Mouse (Mus musculus): ENCODE data around the gene Pkm. TPM values are rescaled to one million over a fixed set of nuclear protein-coding genes. Genes with fewer than 3 reads are reported as not detected.

Pkm gene
- polyA plus RNA-seq, 1 experiment from 2014 or later, result 1,694 TPM

DNA sequence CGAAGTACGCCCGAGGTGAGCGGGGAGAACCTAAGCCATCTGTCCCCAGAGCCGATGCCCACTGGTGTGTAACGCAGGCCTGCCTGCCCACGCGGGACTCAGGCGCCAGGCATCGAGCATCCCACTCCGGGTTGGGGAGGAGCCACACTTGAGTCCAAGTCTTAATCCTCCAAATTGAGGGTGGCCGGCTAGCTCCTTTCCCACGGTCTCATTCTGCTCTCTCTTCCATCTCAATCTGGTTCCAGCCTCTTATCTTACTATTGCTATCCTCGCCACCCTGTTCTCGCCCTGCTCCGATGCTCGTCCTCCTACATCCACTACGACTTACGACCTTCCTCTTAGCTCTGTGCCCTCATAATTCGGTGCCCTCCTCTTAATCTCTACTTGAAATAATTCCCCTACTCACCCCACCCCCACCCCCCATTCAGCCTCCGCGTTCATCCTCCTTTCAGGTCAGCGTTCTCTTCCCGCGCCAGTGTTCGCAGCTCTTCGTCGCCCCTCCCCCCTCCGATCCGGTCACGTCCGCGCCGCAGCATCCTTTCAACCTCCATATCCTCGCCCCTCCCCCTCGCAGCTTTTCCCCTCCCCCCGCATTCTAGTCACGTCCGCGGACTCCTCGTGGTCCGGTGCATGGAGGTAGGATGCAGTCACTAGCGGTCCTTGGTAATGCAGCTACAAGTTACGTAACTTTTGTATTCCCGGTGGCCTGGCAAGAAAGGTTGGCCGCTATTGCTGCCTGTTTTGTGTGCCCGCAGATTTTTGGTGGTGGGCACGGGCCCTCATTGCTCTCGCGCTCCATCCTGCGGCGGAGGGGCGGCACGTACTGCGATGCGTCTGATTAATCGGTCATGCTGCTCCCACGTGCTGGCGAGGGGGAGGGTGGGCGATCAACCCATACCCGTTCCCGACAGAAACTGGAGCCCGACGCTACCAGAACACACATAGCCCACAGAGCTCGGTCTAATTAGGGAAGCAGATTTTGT lies 758 bp downstream of the Pkm start:
- peaks cover 19% of the 10 kb centered on the region for H3K36me3 ChIP-seq
- H3K4me2 ChIP-seq (replicated peaks), result peak overlapping the region; percentile 67

DNA sequence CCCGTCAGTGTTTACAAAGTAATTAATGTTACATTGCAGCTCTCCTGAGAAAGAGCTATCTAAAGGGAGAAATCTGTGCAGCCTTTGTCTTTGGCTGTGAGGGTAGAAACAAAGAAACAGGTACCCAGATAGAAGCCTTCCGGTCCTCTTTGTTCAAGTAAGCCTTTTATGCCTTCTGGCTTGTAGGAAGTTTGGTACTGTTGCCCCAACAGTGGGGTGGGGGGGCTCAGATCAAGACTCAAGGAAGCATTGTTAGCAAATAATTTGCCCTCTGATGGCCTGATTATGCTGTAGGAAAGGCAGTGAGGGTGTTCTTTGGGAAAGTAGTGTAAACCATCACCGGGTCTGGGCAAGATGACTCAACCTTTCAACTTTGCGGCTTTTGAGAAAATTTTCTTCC lies 2.0 kb downstream of the Pkm start:
- peaks cover 50% of the 10 kb centered on the region for H3K4me1 ChIP-seq
- peak overlapping the region; percentile 88 for H3K4me3 ChIP-seq
- WGBS, result 3% methylated on average over 4 of the region's 4 CpGs

More for the DNA sequence above, 758 bp downstream of the Pkm start:
- Histone ChIP-seq H3K4me3 (peak overlapping the region; percentile 88), H3K9me3 (no peaks in the 10 kb centered on the region), H3K27ac (replicated peaks) (peak overlapping the region; percentile 98), H3K27me3 (no peaks in the 10 kb centered on the region), H3K4me1 (peaks cover 39% of the 10 kb centered on the region), H3K9ac (replicated peaks) (peak overlapping the region; percentile 92)
- under 1% methylated on average over 63 of the region's 65 CpGs for WGBS
- ATAC-seq (ENCODE audit: low FRiP score, low read depth), result peak; percentile 60

DNA sequence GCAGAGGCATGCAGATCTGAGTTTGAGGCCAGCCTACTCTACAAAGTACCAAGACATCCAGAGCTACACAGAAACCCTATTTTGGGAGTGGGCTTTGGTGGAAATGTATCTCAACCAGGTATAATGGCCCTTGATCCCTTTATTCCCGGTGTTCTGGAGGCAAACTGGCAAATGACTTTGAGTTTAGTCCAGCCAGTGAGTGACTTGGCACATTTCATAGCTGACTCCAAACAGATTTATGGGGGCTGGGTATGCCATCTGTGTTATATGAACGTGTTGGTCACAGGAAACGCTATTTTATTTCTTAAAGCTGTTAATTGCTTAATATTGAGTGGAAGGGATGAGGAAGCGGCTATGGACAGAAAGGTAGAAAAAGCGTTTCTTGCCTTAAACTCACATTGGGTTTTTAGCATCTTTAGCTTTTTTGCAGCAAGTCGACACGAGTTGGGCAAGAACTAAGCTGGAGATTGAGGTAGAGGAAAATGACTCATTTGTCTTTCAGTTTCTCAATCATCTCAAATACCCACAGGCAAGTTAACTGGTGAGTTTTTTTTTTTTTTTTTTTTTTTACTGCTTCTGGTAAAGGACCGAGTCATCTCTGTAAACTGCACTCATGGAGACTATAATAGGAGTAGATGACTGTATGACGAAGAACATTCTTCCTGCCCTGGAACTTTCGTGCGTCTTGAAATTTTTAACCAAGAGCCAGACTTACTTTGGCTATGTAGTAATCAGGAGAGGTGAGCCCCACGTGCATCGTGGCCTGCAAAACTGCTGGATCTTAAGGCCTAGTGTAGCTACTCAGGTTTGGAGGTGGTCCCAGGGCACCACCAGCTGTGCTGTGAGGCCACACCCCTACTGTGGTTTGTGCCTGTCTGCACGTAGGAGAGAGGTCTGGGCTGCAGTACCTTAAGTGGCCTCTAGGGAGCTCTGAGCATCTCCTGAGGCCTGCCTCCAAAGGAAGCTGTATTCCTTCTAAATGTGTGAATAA lies 3.2 kb downstream of the Pkm start:
- ATAC-seq (ENCODE audit: low FRiP score, low read depth), result 0 out of 2 replicates have a peak, but pooled peaks have one; percentile 7
- peak overlapping the region; percentile 88 for H3K4me3 ChIP-seq
- 27% methylated on average over 14 of the region's 14 CpGs for WGBS
- peaks cover 38% of the 10 kb centered on the region for H3K36me3 ChIP-seq
- no peaks in the 10 kb centered on the region for H3K9me3 ChIP-seq
- peaks cover 61% of the 10 kb centered on the region for H3K4me1 ChIP-seq
- no peaks in the 10 kb centered on the region for H3K27me3 ChIP-seq
- peak overlapping the region; percentile 92; the same call in 1 of the 2 replicates for H3K9ac ChIP-seq (replicated peaks)
- peak overlapping the region; percentile 36 for H3K27ac ChIP-seq (replicated peaks)
- peak overlapping the region; percentile 67 for H3K4me2 ChIP-seq (replicated peaks)

More for the DNA sequence above, 2.0 kb downstream of the Pkm start:
- H3K36me3 ChIP-seq, result peaks cover 29% of the 10 kb centered on the region
- H3K9ac ChIP-seq (replicated peaks), result peak overlapping the region; percentile 92
- H3K27ac ChIP-seq (replicated peaks), result peak overlapping the region; percentile 98
- ATAC-seq (ENCODE audit: low FRiP score, low read depth), result no peak
- H3K27me3 ChIP-seq, result no peaks in the 10 kb centered on the region
- peak overlapping the region; percentile 67 for H3K4me2 ChIP-seq (replicated peaks)
- H3K9me3 ChIP-seq, result no peaks in the 10 kb centered on the region

DNA sequence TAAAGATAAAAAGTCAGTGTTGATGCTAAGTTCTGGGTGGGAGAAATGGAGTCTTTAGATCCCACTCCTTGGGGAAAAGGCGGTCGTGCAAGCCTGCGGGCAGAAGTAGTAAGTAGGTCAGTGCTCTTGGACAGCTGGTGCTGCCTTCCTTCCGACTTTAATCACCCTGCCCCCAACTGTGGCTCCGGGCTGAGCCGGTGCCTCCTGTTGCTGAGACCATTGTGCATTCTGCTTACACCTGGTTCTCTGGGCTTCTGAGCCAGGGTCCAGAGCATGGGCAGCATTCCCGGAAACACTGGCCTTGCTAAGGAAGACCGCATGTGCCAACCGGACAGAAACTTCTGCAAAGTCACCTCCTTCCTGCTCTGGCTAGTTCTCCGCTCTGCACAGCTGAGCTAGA lies 4.3 kb downstream of the Pkm start:
- peak overlapping the region; percentile 36; the same call in 1 of the 2 replicates for H3K27ac ChIP-seq (replicated peaks)
- H3K9ac ChIP-seq (replicated peaks), result 0 out of 2 replicates have a peak overlapping the region, but pooled peaks have one; percentile 17
- 51% methylated on average over 10 of the region's 10 CpGs for WGBS

DNA sequence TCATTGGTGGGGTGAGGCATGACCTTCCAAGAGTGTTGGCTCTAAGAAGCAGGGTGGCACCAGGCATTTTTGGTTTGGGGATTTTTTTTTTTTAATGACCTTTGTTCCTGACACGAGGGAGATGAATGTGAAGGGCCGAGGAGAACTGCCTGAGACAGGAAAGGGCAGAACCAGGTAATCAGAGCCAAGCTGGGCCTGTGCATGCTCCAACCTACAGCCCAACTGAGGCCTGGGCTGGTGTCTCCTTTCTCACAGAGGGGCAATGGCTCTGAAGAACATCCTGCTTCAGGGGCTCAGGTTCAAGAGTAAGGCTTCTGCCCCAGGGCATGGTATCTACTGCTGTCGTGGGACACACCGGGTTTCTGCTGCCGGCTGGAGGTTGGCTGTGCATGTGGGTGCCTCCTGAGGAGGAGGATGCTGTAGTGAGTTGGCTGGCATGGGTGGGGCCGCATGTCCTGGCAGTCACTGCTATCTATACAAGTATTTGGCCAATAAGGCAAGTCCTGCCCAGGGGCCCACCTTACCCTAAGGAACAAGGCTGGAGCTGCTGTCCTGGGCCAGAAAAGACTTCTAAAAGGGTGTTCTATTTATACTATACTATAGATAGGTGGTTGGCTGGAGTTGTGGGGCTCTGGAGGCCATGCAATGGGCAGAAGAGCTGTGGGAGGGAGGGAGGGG lies 5.3 kb downstream of the Pkm start:
- Histone ChIP-seq H3K4me3 (no peak overlapping the region), H3K9ac (replicated peaks) (0 out of 2 replicates have a peak overlapping the region, but pooled peaks have one; percentile 13), H3K27me3 (no peaks in the 10 kb centered on the region), H3K36me3 (peaks cover 59% of the 10 kb centered on the region), H3K4me1 (peaks cover 61% of the 10 kb centered on the region), H3K9me3 (no peaks in the 10 kb centered on the region), H3K27ac (replicated peaks) (no peak overlapping the region), H3K4me2 (replicated peaks) (0 out of 2 replicates have a peak overlapping the region, but pooled peaks have one; percentile 67)
- 81% methylated on average over 6 of the region's 6 CpGs for WGBS
- no peak for ATAC-seq (ENCODE audit: low FRiP score, low read depth)

More for the DNA sequence above, 4.3 kb downstream of the Pkm start:
- Histone ChIP-seq H3K27me3 (no peaks in the 10 kb centered on the region), H3K36me3 (peaks cover 49% of the 10 kb centered on the region), H3K4me3 (0 out of 2 replicates have a peak overlapping the region, but pooled peaks have one; percentile 8), H3K4me1 (peaks cover 61% of the 10 kb centered on the region), H3K9me3 (no peaks in the 10 kb centered on the region), H3K4me2 (replicated peaks) (peak overlapping the region; percentile 67)
- ATAC-seq (ENCODE audit: low FRiP score, low read depth), result no peak

DNA sequence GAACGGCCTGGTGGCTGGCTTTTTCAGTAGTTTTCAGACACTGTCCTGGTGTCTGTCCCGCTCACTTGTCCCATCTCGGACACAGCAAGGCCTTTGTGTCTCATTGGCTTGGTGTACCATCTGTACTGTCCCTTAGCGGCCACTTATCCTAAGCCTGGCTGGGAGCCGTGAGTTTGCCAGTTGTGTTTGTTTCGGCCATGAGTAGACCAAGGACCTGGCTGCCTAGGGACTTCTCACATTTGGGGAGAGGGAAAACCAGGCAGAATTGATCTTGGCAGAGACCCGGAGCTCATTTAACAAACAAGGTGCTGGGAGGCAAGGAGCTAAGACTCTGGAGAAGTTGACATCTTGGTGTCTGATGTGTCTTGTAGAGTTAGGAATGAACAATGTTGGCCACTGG lies 7.1 kb downstream of the Pkm start:
- 84% methylated on average over 7 of the region's 7 CpGs for WGBS
- no peak overlapping the region; the same call in 1 of the 2 replicates for H3K9ac ChIP-seq (replicated peaks)
- no peak overlapping the region for H3K27ac ChIP-seq (replicated peaks)
- H3K4me1 ChIP-seq, result peaks cover 58% of the 10 kb centered on the region
- H3K4me2 ChIP-seq (replicated peaks), result no peak overlapping the region
- no peak for ATAC-seq (ENCODE audit: low FRiP score, low read depth)
- H3K36me3 ChIP-seq, result peaks cover 77% of the 10 kb centered on the region
- H3K27me3 ChIP-seq, result no peaks in the 10 kb centered on the region
- H3K9me3 ChIP-seq, result no peaks in the 10 kb centered on the region
- no peak overlapping the region for H3K4me3 ChIP-seq

DNA sequence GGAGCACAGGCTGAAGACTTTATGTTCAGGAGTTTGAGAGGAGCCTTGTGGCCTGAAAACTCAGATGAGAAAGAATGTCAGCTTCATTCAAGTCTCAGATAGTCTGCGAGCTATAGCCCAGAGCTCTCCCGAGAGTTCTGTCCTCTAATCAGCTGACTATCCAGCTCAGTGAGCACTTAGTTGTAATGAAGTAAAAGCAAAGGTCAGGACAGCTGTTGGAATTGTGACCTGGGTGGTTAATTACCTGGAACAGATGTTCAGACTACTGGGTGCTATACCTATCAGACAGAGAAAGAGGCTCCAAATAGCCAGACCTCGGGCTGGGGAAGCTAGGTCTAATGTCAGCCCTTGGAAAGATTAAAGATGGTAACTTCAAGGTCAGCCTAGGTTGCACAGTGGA lies 7.8 kb downstream of the Pkm start:
- WGBS, result 61% methylated on average over 3 of the region's 3 CpGs
- H3K36me3 ChIP-seq, result peaks cover 84% of the 10 kb centered on the region
- H3K9ac ChIP-seq (replicated peaks), result no peak overlapping the region
- H3K9me3 ChIP-seq, result no peaks in the 10 kb centered on the region
- H3K4me2 ChIP-seq (replicated peaks), result no peak overlapping the region
- peaks cover 51% of the 10 kb centered on the region for H3K4me1 ChIP-seq
- no peak for ATAC-seq (ENCODE audit: low FRiP score, low read depth)
- H3K4me3 ChIP-seq, result no peak overlapping the region
- no peaks in the 10 kb centered on the region for H3K27me3 ChIP-seq
- no peak overlapping the region for H3K27ac ChIP-seq (replicated peaks)

DNA sequence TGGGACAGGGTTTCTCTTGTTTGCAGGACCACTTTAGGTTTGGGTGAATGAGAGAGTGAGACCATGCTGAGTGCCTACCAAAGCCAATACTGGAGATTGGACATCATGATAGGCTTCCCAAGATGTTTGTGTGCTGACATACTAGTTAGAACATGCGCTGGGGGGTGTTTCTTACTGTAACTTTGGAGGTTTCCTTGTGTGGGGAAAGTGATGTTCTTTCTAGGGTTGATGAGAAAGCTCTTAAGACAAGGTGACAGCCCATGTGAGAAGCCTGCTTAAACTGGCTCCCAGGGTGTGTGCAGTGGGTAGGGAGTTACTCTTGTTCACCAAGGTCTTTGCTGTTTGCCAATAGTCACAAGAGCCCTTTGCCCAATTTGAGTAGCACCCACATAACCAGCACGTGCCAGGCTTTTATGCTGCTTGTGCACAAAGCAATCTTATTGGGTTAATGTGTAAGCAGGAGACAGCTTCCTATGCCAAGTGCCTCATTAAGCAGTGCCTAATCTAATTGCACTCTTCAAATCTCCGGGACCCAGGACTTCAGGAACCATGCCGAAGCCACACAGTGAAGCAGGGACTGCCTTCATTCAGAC lies 8.6 kb downstream of the Pkm start:
- Histone ChIP-seq H3K4me1 (peaks cover 43% of the 10 kb centered on the region), H3K27ac (replicated peaks) (no peak overlapping the region), H3K9ac (replicated peaks) (no peak overlapping the region), H3K4me2 (replicated peaks) (no peak overlapping the region), H3K9me3 (no peaks in the 10 kb centered on the region), H3K4me3 (no peak overlapping the region), H3K36me3 (peaks cover 92% of the 10 kb centered on the region), H3K27me3 (no peaks in the 10 kb centered on the region)
- WGBS, result 90% methylated on average over 4 of the region's 4 CpGs
- ATAC-seq (ENCODE audit: low FRiP score, low read depth), result no peak

DNA sequence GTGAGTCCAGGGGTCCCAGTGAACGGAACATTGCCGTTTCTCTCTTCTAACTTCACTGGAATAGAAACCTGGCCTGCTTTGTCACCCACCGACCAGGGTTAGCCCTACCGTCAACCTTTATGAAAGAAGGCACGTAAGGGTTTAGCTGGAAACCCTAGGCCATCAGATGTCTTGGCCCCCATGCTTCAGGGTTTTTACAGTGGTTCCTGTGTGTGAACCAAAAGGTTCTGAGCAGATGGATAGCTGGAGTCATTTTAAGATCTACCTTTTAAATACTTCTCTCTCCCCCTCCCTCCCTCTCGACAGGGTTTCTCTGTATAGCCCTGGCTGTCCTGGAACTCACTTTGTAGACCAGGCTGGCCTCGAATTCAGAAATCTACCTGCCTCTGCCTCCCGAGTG lies 9.8 kb downstream of the Pkm start:
- no peaks in the 10 kb centered on the region for H3K27me3 ChIP-seq
- no peak for ATAC-seq (ENCODE audit: low FRiP score, low read depth)
- H3K27ac ChIP-seq (replicated peaks), result no peak overlapping the region
- H3K36me3 ChIP-seq, result peaks cover 94% of the 10 kb centered on the region
- WGBS, result 87% methylated on average over 8 of the region's 8 CpGs
- no peak overlapping the region for H3K9ac ChIP-seq (replicated peaks)
- no peak overlapping the region for H3K4me3 ChIP-seq
- H3K4me2 ChIP-seq (replicated peaks), result no peak overlapping the region
- H3K9me3 ChIP-seq, result no peaks in the 10 kb centered on the region
- peaks cover 31% of the 10 kb centered on the region for H3K4me1 ChIP-seq

DNA sequence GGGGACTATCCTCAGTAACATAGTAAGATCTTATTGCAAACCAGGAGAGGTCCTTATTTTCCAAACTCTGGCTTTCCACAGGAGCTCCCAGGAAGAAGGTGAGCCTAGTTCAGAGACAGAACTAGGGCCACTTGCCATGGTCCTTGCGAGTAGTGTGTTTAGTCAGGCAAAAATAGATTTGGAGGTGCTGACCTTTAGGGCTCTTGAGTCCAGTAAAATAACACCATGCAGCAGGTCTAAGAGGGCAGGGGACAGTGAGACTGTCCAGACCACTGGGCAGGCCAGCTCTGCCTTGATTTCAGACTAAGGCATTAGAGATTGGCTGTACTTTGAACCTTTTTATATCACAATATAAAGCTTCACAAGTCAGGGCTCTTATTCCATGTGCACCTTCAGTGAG lies 10.6 kb downstream of the Pkm start:
- no peak overlapping the region for H3K9ac ChIP-seq (replicated peaks)
- no peak overlapping the region for H3K4me3 ChIP-seq
- 93% methylated on average over 1 of the region's 1 CpGs for WGBS
- no peaks in the 10 kb centered on the region for H3K9me3 ChIP-seq
- H3K4me2 ChIP-seq (replicated peaks), result no peak overlapping the region
- no peak for ATAC-seq (ENCODE audit: low FRiP score, low read depth)
- H3K27ac ChIP-seq (replicated peaks), result no peak overlapping the region
- peaks cover 96% of the 10 kb centered on the region for H3K36me3 ChIP-seq
- H3K4me1 ChIP-seq, result peaks cover 23% of the 10 kb centered on the region
- H3K27me3 ChIP-seq, result no peaks in the 10 kb centered on the region

DNA sequence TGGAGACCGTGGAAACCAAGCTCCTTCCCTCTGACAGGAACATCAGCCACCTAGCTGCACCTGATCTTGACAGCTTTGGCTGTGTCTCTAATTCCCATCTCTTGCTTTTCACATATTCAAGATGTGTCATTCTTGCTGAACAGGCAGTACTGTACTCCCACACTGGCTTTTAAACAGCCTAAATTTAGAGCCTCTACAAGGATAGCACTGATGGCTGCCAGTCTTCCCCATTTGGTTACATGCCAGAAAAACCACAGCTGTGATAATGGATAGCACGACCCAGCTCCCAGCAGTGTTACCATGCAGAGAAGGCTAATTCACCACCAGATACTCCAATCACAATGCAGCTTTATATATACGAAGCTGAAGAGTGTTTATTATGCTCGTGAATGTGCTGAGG lies 11.1 kb downstream of the Pkm start:
- no peak overlapping the region for H3K9ac ChIP-seq (replicated peaks)
- ATAC-seq (ENCODE audit: low FRiP score, low read depth), result no peak
- H3K27me3 ChIP-seq, result no peaks in the 10 kb centered on the region
- no peak overlapping the region for H3K4me2 ChIP-seq (replicated peaks)
- H3K4me1 ChIP-seq, result peaks cover 18% of the 10 kb centered on the region
- WGBS, result 91% methylated on average over 4 of the region's 4 CpGs
- no peak overlapping the region for H3K4me3 ChIP-seq
- no peak overlapping the region for H3K27ac ChIP-seq (replicated peaks)
- no peaks in the 10 kb centered on the region for H3K9me3 ChIP-seq
- peaks cover 96% of the 10 kb centered on the region for H3K36me3 ChIP-seq
